Mouse (Mus musculus) lung, postnatal 0 days (tissue): ENCODE results near the gene Fasn. TPM values are rescaled to one million over a fixed set of nuclear protein-coding genes. Genes with fewer than 3 reads are reported as not detected.

Experiments
- ATAC-seq: fragments of 200-750 bp; cut with Nextera tagmentation; 2 replicates; pipeline ENCODE4 v1.8.0; 2017; ENCODE audit warnings: moderate library complexity
- DNase-seq: peaks from one replicate; pipeline ENCODE4 v3.0.0-alpha.2; 2016; ENCODE audit warnings: low spot score
- H3K27ac ChIP-seq: fragments of 300-500 bp; sonication (generic); 2 replicates; pipeline ENCODE4 v1.5.1; 2014; ENCODE audit warnings: antibody characterized with exemption, mild to moderate bottlenecking, low read length, mixed read lengths
- H3K27me3 ChIP-seq: fragments of 300-500 bp; sonication (generic); replicated peaks from 2 replicates; pipeline ENCODE4 v1.6.1; 2014; ENCODE audit warnings: low read length, mixed read lengths; ENCODE audit not compliant: insufficient read depth
- H3K36me3 ChIP-seq: fragments of 300-500 bp; sonication (generic); 2 replicates; pipeline ENCODE4 v1.6.1; 2014; ENCODE audit warnings: low read length, mixed read lengths; ENCODE audit not compliant: insufficient read depth
- H3K4me1 ChIP-seq: fragments of 300-500 bp; sonication (generic); 2 replicates; pipeline ENCODE4 v1.6.1; 2014; ENCODE audit warnings: antibody characterized with exemption, low read depth, low read length, mixed read lengths; ENCODE audit not compliant: insufficient read depth
- H3K4me2 ChIP-seq: fragments of 300-500 bp; sonication (generic); replicated peaks from 2 replicates; pipeline ENCODE4 v1.6.1; 2014; ENCODE audit warnings: low read depth, mild to moderate bottlenecking, low read length, moderate library complexity, mixed read lengths
- H3K4me3 ChIP-seq: fragments of 300-500 bp; sonication (generic); 2 replicates; pipeline ENCODE4 v1.5.1; 2014; ENCODE audit warnings: low read depth, low read length
- H3K9ac ChIP-seq: fragments of 300-500 bp; sonication (generic); replicated peaks from 2 replicates; pipeline ENCODE4 v1.6.1; 2014; ENCODE audit warnings: low read depth, mild to moderate bottlenecking
- H3K9me3 ChIP-seq: fragments of 300-500 bp; sonication (generic); 2 replicates; pipeline ENCODE4 v1.6.1; 2016; ENCODE audit warnings: low read length, mixed read lengths
- CTCF ChIP-seq: IDR thresholded peaks from 2 replicates; pipeline ENCODE4 v1.5.1; 2016; ENCODE audit warnings: antibody characterized with exemption, mild to moderate bottlenecking
- EP300 ChIP-seq: IDR thresholded peaks from 2 replicates; pipeline ENCODE4 v1.6.1; 2016; ENCODE audit warnings: antibody characterized with exemption, mild to moderate bottlenecking, control low read depth
- WGBS: fragments of 180-500 bp; shearing (Covaris S2); extraction: QIAGEN DNeasy Blood & Tissue Kit; methylation state at CpG from one replicate; pipeline ENCODE4 v1.1.7; 2014; 5-methylcytosine and 5-hydroxymethylcytosine counted together
- polyA plus RNA-seq: library from polyadenylated mRNA; unstranded; fragments of >200 nt; fragmentation: Nextera tagmentation; extraction: Ambion mirVana; gene quantifications from 2 replicates; pipeline ENCODE4 v1.2.1, GENCODE M21; 2015

Fasn gene
- polyA plus RNA-seq, 1 experiment from 2014 or later = 63.8 TPM

DNA sequence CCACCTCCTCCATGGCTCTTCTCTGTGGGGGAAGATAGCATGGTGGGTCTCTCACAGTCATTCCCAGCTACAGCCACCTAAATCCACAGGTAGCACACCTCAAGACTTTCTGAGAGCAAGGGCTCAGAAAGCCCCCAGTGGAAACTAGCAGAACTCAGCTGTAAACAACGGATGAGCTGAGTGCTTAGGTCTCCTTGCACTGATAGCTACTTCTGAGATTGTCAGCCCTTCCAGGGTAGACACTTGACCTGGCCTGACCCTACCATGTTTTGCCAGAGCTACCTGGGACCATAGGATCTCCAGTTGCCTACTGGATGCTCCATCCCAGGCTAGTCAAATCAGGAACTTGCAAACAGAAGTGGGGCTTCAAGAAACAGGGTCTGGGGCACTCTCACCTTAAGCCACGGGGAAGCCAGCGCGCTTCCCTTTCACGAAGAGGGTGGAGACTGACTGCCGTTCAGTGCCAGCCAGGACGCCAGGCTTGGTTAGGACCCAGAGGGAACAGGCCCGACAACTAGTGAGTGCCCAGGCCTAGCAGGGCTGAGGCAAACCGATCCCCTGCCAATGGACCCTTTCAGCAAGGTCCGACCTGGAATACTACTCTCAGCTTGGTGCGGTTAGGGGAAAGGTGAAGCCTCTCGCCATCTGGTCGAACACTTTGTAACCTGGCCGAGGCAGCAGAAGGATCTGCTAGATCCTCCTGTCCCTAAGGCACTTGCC, 1.4 kb downstream of the Fasn start:
- Histone ChIP-seq H3K4me1 (peaks cover 17% of the 10 kb centered on the region), H3K27ac (peak overlapping the region; percentile 87), H3K9me3 (no peaks in the 10 kb centered on the region), H3K9ac (peak overlapping the region; percentile 70), H3K36me3 (peaks cover 21% of the 10 kb centered on the region), H3K4me2 (peak overlapping the region; percentile 89), H3K27me3 (no peaks in the 10 kb centered on the region), H3K4me3 (peak overlapping the region; percentile 74)
- TF ChIP-seq CTCF (0 out of 2 replicates have a peak, but pooled peaks have one; percentile 0), EP300 (no peak)
- ATAC-seq (no peak), DNase-seq (peak; percentile 29)
- 3% methylated on average over 14 of the region's 14 CpGs for WGBS

- no peaks in the 10 kb centered on the region for H3K9me3 ChIP-seq
- H3K4me1 ChIP-seq = peaks cover 16% of the 10 kb centered on the region
- no peaks in the 10 kb centered on the region for H3K27me3 ChIP-seq
- H3K4me3 ChIP-seq = peak overlapping the region; percentile 74
- H3K27ac ChIP-seq = no peak overlapping the region
- peaks cover 27% of the 10 kb centered on the region for H3K36me3 ChIP-seq
- DNase-seq (no peak), ATAC-seq (no peak)
- TF ChIP-seq CTCF (no peak), EP300 (no peak)
- peak overlapping the region; percentile 89 for H3K4me2 ChIP-seq
- no peak overlapping the region; the same call in 1 of the 2 replicates for H3K9ac ChIP-seq
- 38% methylated on average over 4 of the region's 4 CpGs for WGBS
These were observed 2.0 kb downstream of the Fasn start for GRCm38 (mm10) chr11:120822321-120822720.

DNA sequence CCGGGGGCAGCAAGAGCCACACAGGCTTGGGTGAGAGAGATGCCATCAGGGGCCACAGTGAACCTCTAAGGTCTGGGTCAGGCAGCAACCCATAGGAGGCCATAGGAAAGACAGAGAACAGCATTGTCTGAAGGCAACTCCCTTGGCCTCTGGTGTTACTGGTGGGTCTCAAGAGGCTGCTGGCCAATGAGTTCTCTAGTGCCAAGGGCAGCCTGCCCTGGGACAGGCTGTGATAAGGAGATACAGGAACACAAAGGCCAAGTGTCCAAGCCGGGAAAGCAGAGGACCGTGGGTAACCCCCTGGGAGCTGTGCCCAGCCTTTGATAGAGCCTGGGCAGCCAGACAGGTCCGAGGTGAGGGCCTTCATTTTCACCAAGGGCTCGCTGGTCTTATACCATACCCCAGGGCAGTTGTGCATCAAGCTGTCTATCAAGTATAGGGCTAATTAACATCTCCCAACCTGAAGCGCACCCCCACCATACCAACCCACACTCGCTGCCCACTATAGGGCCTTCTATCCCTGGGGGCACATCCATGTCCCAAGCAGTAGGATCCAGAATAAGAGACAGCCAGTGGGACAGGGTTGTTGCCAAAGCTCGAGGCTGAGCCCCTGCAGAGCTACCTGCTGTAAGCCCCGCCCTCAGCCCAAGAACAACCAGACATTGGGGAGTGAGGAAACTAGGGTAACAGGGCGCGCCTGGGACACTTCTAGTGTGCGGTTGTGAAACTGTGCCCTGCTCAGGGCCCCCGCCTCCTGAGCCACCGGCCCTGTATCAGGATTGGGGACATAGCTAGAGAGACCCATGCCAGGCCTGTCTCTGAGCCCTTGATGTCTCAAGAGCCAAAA, 3.0 kb downstream of the Fasn start:
- 46% methylated on average over 14 of the region's 14 CpGs for WGBS
- Histone ChIP-seq H3K4me2 (peak overlapping the region; percentile 89), H3K9ac (no peak overlapping the region), H3K27me3 (no peaks in the 10 kb centered on the region), H3K9me3 (no peaks in the 10 kb centered on the region), H3K4me1 (peaks cover 15% of the 10 kb centered on the region), H3K27ac (no peak overlapping the region), H3K36me3 (peaks cover 37% of the 10 kb centered on the region), H3K4me3 (peak overlapping the region; percentile 74; the same call in 1 of the 2 replicates)
- ATAC-seq (no peak), DNase-seq (peak; percentile 76)
- TF ChIP-seq EP300 = no peak
- TF ChIP-seq CTCF = no peak

DNA sequence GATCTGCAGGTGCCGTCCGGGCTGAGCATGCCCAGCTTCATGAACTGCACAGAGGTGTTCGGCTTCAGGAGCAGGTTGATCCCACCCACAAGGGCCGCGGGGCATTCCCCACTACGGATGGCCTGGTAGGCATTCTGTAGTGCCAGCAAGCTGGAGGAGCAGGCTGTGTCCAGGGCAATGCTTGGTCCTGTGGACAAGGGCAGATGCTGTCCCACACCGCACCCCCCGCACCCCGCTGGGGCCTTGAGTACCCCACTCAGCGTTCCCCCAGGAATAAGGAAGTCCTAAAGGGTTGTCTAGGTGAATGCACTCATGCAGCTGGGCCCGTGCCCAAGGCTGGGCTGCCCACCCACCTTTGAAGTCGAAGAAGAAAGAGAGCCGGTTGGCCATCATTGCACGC, 3.8 kb downstream of the Fasn start:
- WGBS = 84% methylated on average over 14 of the region's 14 CpGs
- DNase-seq (no peak), ATAC-seq (no peak)
- Histone ChIP-seq H3K9ac (no peak overlapping the region), H3K27ac (no peak overlapping the region), H3K4me3 (no peak overlapping the region), H3K4me2 (peak overlapping the region; percentile 89), H3K4me1 (peaks cover 15% of the 10 kb centered on the region), H3K36me3 (peaks cover 44% of the 10 kb centered on the region), H3K9me3 (no peaks in the 10 kb centered on the region), H3K27me3 (no peaks in the 10 kb centered on the region)
- TF ChIP-seq EP300 (no peak), CTCF (no peak)

DNA sequence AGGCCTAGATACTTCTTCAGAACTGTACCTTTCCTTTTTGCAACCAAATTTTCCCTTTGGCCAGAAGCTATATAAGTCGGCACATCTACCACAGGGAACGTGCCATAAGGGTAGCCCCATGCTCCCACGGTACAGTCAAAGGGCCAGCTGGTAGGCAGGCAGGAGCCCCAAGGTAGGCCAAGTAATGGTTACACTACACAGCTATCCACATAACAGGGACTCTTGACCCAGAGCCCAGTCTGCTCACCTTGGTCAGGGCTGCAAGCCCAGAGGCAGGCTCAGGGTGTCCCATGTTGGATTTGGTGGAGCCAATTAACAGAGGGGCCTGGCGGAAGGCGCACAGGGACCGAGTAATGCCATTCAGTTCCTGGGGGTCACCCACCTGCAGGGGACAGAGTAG, 4.8 kb downstream of the Fasn start:
- H3K9me3 ChIP-seq = no peaks in the 10 kb centered on the region
- no peak overlapping the region for H3K4me3 ChIP-seq
- ATAC-seq (no peak), DNase-seq (no peak)
- H3K27ac ChIP-seq = no peak overlapping the region
- TF ChIP-seq EP300 (no peak), CTCF (no peak)
- H3K9ac ChIP-seq = no peak overlapping the region
- WGBS = 97% methylated on average over 6 of the region's 6 CpGs
- no peaks in the 10 kb centered on the region for H3K27me3 ChIP-seq
- H3K4me2 ChIP-seq = no peak overlapping the region
- peaks cover 8% of the 10 kb centered on the region for H3K4me1 ChIP-seq
- H3K36me3 ChIP-seq = peaks cover 52% of the 10 kb centered on the region

GRCm38 (mm10) chr11:120818251-120818650, 6.1 kb downstream of the Fasn start:
- Histone ChIP-seq H3K4me2 (no peak overlapping the region), H3K9ac (no peak overlapping the region), H3K27ac (no peak overlapping the region), H3K27me3 (no peaks in the 10 kb centered on the region), H3K36me3 (peaks cover 65% of the 10 kb centered on the region), H3K4me3 (no peak overlapping the region), H3K4me1 (peaks cover 4% of the 10 kb centered on the region), H3K9me3 (no peaks in the 10 kb centered on the region)
- ATAC-seq = no peak
- DNase-seq = no peak
- 96% methylated on average over 13 of the region's 13 CpGs for WGBS
- no peak for TF ChIP-seq EP300
- TF ChIP-seq CTCF = no peak
